Mouse (Mus musculus): ENCODE data around the gene Glipr1. TPM values are rescaled to one million over a fixed set of nuclear protein-coding genes. Genes with fewer than 3 reads are reported as not detected.
A peak's percentile ranks its signal among the peaks of the same experiment; 100 is the strongest.

Gene Glipr1
- polyA plus RNA-seq, 1 experiment from 2014 or later, result 9.9 TPM

DNA sequence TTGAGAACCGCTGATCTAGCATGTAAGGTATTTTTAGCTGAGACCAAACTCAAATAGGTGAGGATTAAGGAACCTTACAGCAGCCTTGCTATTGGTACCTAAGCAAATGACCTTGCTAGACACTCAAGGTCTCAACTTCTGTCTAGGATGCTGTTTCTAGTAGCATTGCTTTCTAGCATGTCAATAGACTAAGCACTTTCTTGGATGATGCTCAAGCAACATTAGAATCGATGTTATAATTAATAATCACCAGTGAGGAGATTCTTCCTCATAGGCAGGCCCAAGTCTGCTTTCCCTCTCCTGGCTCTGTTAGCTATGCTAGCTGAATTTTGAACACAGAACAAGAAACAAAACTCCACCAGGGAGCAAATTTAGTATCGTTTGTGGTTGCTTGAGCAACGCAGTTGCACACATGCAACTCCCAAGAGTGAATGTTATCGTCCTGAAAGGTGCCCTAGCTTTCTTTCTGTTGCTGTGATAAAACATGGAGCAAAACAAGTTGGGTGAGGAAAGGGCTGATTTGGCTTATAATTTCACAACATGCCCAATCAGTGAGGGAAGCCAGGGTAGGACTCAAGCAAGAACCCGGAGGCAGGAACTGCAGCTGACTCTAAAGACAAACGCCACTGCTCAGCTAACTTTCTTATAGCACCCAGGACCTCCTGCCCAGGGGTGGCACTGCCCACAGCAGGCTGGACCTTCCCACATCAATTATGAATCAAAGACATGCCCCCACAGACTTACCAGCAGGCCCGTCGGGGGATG, 493 bp downstream of the Glipr1 start:
- no peaks in the 10 kb centered on the region for H3K27me3 ChIP-seq (ENCODE audit: insufficient read depth, low read length)
- no peaks in the 10 kb centered on the region for H3K36me3 ChIP-seq (replicated peaks; ENCODE audit: insufficient read depth, low read length)
- WGBS (ENCODE audit: insufficient replicate concordance), result 35% methylated on average over 9 of the region's 9 CpGs
- no peak overlapping the region for H3K9ac ChIP-seq (replicated peaks)
- ATAC-seq (peak; percentile 35), DNase-seq (no peak)
- peak overlapping the region; percentile 82 for H3K27ac ChIP-seq (ENCODE audit: low read depth)
- TF ChIP-seq EP300 (IDR thresholded peaks at IDR 0.05; ENCODE audit: low read depth), result no peak
- H3K4me2 ChIP-seq (ENCODE audit: low read depth, low read length), result peak overlapping the region; percentile 63
- H3K9me3 ChIP-seq (ENCODE audit: low read length), result no peaks in the 10 kb centered on the region
- peak overlapping the region; percentile 36 for H3K4me3 ChIP-seq (ENCODE audit: low read depth, low read length)
- peaks cover 21% of the 10 kb centered on the region for H3K4me1 ChIP-seq (ENCODE audit: insufficient read depth)

DNA sequence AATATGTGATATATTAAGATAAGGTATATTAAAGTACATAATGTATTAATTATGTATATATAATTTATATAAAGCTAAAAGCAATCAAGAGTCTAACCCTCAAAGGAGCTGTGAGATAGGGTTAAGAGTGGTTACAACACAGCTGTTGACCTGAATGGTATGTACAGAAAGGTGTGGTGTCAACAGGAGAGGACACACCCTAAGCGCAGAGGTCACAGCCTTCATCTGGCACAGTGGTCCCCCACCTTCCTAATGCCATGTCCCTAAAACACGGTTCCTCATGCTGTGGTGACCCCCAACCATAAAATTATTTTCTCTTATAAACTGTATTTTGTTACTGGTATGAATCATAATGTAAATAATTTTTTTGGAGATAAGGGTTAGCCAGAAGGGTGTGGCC, 1.1 kb downstream of the Glipr1 start:
- no peak for ATAC-seq
- TF ChIP-seq EP300 (IDR thresholded peaks at IDR 0.05; ENCODE audit: low read depth), result no peak
- TF ChIP-seq CTCF (IDR thresholded peaks at IDR 0.05; ENCODE audit: low read depth), result no peak
- peak overlapping the region; percentile 82 for H3K27ac ChIP-seq (ENCODE audit: low read depth)
- H3K4me3 ChIP-seq (ENCODE audit: low read depth, low read length), result no peak overlapping the region
- 71% methylated on average over 2 of the region's 2 CpGs for WGBS (ENCODE audit: insufficient replicate concordance)
- no peaks in the 10 kb centered on the region for H3K9me3 ChIP-seq (ENCODE audit: low read length)
- H3K4me2 ChIP-seq (ENCODE audit: low read depth, low read length), result peak overlapping the region; percentile 63
- DNase-seq, result no peak
- H3K9ac ChIP-seq (replicated peaks), result no peak overlapping the region
- no peaks in the 10 kb centered on the region for H3K36me3 ChIP-seq (replicated peaks; ENCODE audit: insufficient read depth, low read length)
- H3K27me3 ChIP-seq (ENCODE audit: insufficient read depth, low read length), result no peaks in the 10 kb centered on the region
- peaks cover 21% of the 10 kb centered on the region for H3K4me1 ChIP-seq (ENCODE audit: insufficient read depth)

DNA sequence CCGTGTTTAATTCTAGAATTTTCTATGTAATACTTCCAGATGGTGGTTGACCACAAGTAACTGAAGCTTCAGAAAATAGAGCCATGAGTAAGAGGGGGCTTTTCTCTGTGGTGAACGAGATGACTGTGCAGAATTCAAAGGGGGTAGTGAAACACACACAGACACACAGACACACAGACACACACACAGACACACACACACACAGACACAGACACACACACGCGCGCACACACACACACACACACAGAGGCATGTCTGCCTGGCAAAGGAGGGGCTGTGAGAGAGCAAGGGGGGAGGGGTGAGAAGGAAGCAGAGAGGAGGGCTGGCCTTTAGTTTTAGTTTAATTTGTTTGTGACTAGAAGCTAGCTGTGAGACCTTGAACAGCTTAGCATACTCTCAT, 1.9 kb downstream of the Glipr1 start:
- 46% methylated on average over 5 of the region's 5 CpGs for WGBS (ENCODE audit: insufficient replicate concordance)
- Histone ChIP-seq H3K27me3 (ENCODE audit: insufficient read depth, low read length) (no peaks in the 10 kb centered on the region), H3K9ac (replicated peaks) (no peak overlapping the region), H3K4me2 (ENCODE audit: low read depth, low read length) (no peak overlapping the region; the same call in 1 of the 2 replicates), H3K4me3 (ENCODE audit: low read depth, low read length) (no peak overlapping the region), H3K27ac (ENCODE audit: low read depth) (no peak overlapping the region), H3K9me3 (ENCODE audit: low read length) (no peaks in the 10 kb centered on the region), H3K4me1 (ENCODE audit: insufficient read depth) (peaks cover 21% of the 10 kb centered on the region), H3K36me3 (replicated peaks; ENCODE audit: insufficient read depth, low read length) (no peaks in the 10 kb centered on the region)
- no peak for DNase-seq
- peak; percentile 12; the same call in 1 of the 2 replicates for ATAC-seq
- TF ChIP-seq EP300 (IDR thresholded peaks at IDR 0.05; ENCODE audit: low read depth) (no peak), CTCF (IDR thresholded peaks at IDR 0.05; ENCODE audit: low read depth) (no peak)

DNA sequence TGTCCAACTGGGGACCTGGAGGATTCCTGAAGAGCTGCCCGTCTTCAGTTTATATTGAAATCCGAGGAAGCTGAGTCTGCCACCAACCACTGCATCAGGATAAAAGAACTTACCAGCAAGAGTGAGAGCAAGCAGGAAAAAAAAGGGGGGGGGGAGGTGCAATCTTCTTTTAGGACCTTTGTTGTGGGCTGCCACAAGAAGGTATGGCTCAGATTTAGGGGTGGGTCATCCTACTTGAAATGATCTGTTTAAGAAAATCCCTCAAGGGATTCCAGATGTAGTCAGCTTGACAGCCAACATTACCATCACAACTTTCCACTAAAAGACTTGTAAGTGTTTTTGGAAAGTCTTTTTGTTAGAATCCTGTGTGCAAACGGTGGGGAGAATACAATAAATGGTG, 2.7 kb downstream of the Glipr1 start:
- Histone ChIP-seq H3K27me3 (ENCODE audit: insufficient read depth, low read length) (no peaks in the 10 kb centered on the region), H3K4me2 (ENCODE audit: low read depth, low read length) (no peak overlapping the region), H3K4me3 (ENCODE audit: low read depth, low read length) (no peak overlapping the region), H3K27ac (ENCODE audit: low read depth) (no peak overlapping the region), H3K9ac (replicated peaks) (no peak overlapping the region), H3K4me1 (ENCODE audit: insufficient read depth) (peaks cover 21% of the 10 kb centered on the region), H3K36me3 (replicated peaks; ENCODE audit: insufficient read depth, low read length) (no peaks in the 10 kb centered on the region), H3K9me3 (ENCODE audit: low read length) (no peaks in the 10 kb centered on the region)
- TF ChIP-seq EP300 (IDR thresholded peaks at IDR 0.05; ENCODE audit: low read depth) (no peak), CTCF (IDR thresholded peaks at IDR 0.05; ENCODE audit: low read depth) (no peak)
- WGBS (ENCODE audit: insufficient replicate concordance), result 55% methylated on average over 3 of the region's 3 CpGs
- DNase-seq, result no peak
- no peak for ATAC-seq

DNA sequence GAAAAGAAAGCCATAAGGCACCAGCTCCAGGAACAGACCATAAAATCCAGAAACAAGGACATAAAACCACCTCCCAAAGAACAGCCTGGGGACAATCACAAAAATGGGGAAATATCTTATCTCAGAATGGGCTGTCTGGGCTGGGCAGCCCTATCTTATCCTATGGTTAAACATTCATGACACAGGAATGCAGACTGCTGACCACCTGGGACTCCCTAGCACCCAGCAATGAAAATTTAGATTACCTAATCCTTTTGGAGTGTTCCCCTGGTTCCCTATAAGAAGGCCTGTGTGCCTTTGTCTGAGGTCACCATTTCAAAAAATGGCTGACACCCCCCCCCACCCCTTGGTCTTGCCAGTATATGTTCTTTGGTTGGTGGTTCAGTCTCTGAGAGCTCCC, 4.8 kb downstream of the Glipr1 start:
- no peaks in the 10 kb centered on the region for H3K36me3 ChIP-seq (replicated peaks; ENCODE audit: insufficient read depth, low read length)
- no peaks in the 10 kb centered on the region for H3K27me3 ChIP-seq (ENCODE audit: insufficient read depth, low read length)
- no peak for DNase-seq
- no peak overlapping the region for H3K4me3 ChIP-seq (ENCODE audit: low read depth, low read length)
- no peak overlapping the region for H3K9ac ChIP-seq (replicated peaks)
- H3K4me2 ChIP-seq (ENCODE audit: low read depth, low read length), result no peak overlapping the region; the same call in 1 of the 2 replicates
- no peak for ATAC-seq
- TF ChIP-seq CTCF (IDR thresholded peaks at IDR 0.05; ENCODE audit: low read depth), result no peak
- H3K27ac ChIP-seq (ENCODE audit: low read depth), result no peak overlapping the region
- H3K9me3 ChIP-seq (ENCODE audit: low read length), result no peaks in the 10 kb centered on the region
- H3K4me1 ChIP-seq (ENCODE audit: insufficient read depth), result peaks cover 16% of the 10 kb centered on the region

GRCm38 (mm10) chr10:111996911-111997347, 5.5 kb downstream of the Glipr1 start:
- ATAC-seq (peak; percentile 52; the same call in 1 of the 2 replicates), DNase-seq (no peak)
- Histone ChIP-seq H3K4me3 (ENCODE audit: low read depth, low read length) (peak overlapping the region; percentile 26), H3K9me3 (ENCODE audit: low read length) (no peaks in the 10 kb centered on the region), H3K27me3 (ENCODE audit: insufficient read depth, low read length) (no peaks in the 10 kb centered on the region), H3K27ac (ENCODE audit: low read depth) (peak overlapping the region; percentile 61), H3K9ac (replicated peaks) (no peak overlapping the region), H3K36me3 (replicated peaks; ENCODE audit: insufficient read depth, low read length) (no peaks in the 10 kb centered on the region), H3K4me1 (ENCODE audit: insufficient read depth) (peaks cover 10% of the 10 kb centered on the region), H3K4me2 (ENCODE audit: low read depth, low read length) (peak overlapping the region; percentile 65)
- 33% methylated on average over 8 of the region's 8 CpGs for WGBS (ENCODE audit: insufficient replicate concordance)
- TF ChIP-seq EP300 (IDR thresholded peaks at IDR 0.05; ENCODE audit: low read depth) (no peak), CTCF (IDR thresholded peaks at IDR 0.05; ENCODE audit: low read depth) (no peak)

Data from liver, postnatal 0 days (tissue).